Mouse (Mus musculus) heart, postnatal 10 days (tissue): Measurements from ENCODE around the gene Olfr1176. TPM values are rescaled to one million over a fixed set of nuclear protein-coding genes. Genes with fewer than 3 reads are reported as not detected.

Source experiments
- DNase-seq, 2 experiments: peaks; one replicate each; pipeline ENCODE4 v3.0.0; 2021
- intact Hi-C: fragments of 180-260 bp; cut with DNase I; formaldehyde crosslinking; loops from one replicate; pipeline ENCODE4 v1.15.1; 2025
- total RNA-seq, 2 experiments: library from RNA; stranded (reverse); gene quantifications; 2 replicates each; pipeline ENCODE4 v1.2.3; 2021

Olfr1176 gene
- not detected for total RNA-seq

DNA sequence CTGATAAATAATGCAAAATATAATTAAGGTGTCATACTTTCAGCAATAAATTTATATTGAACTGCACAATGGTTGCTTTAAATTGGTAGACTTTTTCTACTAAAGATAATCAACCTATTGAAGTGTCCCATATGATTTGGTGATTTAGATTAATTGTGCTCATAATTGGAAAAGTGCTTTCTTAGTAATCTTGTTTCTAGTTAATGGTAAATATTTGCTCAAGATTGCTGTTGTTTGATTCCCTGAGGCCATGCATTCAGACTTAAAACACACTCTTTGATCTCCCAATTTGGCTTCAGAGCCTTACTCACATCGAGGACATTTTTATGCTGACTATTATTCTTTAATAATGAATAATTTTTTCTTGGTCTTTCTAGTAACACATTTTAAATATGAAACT is at the start of gene Olfr1176:
TSS of gene Olfr1176 (plus strand) at position 301 of the 400 bp plus-strand sequence.
- intact Hi-C loops = no loop called here
- DNase-seq = no peak

GRCm38 (mm10) chr2:88315035-88315434 is 21.5 kb upstream of the Olfr1176 start, which contains the start of gene Olfr1174-ps:
TSS of gene Olfr1174-ps (minus strand) at chr2:88315135.
- DNase-seq = no peak
- intact Hi-C loops = no loop called here

- intact Hi-C loops = no loop called here
- no peak for DNase-seq
These were observed 9.4 kb upstream of the Olfr1176 start, which contains the start of gene Olfr1175-ps for GRCm38 (mm10) chr2:88327115-88327514. TSS of gene Olfr1175-ps (minus strand) at chr2:88327215.

GRCm38 (mm10) chr2:88346392-88346791 is 9.9 kb downstream of the Olfr1176 start, which contains the start of gene Olfr1177-ps:
TSS of gene Olfr1177-ps (minus strand) at chr2:88346492.
- intact Hi-C loops = no loop called here
- no peak for DNase-seq

- no peak for DNase-seq
- intact Hi-C loops = loop anchor here (5.0 kb wide), 1 partner anchor 1186 kb away; no protein-coding TSS in a partner anchor
These were observed 19.8 kb downstream of the Olfr1176 start for GRCm38 (mm10) chr2:88356304-88356703.

GRCm38 (mm10) chr2:88386762-88387161 is 50.2 kb downstream of the Olfr1176 start, which contains the start of gene Olfr1178:
TSS of gene Olfr1178 (plus strand) at chr2:88387062.
- intact Hi-C loops = no loop called here
- no peak for DNase-seq

Other genes starting within 250 kb of the Olfr1176 start
- gene Olfr1164, start 242.8 kb upstream of the Olfr1176 start, total RNA-seq = not detected
- gene Olfr1166, start 208.4 kb upstream of the Olfr1176 start, total RNA-seq = not detected
- gene Olfr1167, start 181.5 kb upstream of the Olfr1176 start, total RNA-seq = not detected
- gene Olfr1168, start 154.8 kb upstream of the Olfr1176 start, total RNA-seq = not detected
- not detected for gene Olfr1170, start 108.4 kb upstream of the Olfr1176 start, total RNA-seq
- not detected for gene Olfr1173, start 56.8 kb upstream of the Olfr1176 start, total RNA-seq
- not detected for gene Olfr1174-ps, start 21.6 kb upstream of the Olfr1176 start, total RNA-seq
- not detected for gene Olfr1175-ps, start 9.5 kb upstream of the Olfr1176 start, total RNA-seq
- not detected for gene Olfr1177-ps, start 9.8 kb downstream of the Olfr1176 start, total RNA-seq
- gene Olfr1178, start 50.3 kb downstream of the Olfr1176 start, total RNA-seq = not detected
- not detected for gene Olfr1179, start 69.7 kb downstream of the Olfr1176 start, total RNA-seq
- not detected for gene Olfr1180, start 82.4 kb downstream of the Olfr1176 start, total RNA-seq
- gene Olfr1181, start 89.5 kb downstream of the Olfr1176 start, total RNA-seq = not detected
- not detected for gene Gm13757, start 112.4 kb downstream of the Olfr1176 start, total RNA-seq
- gene Olfr1183, start 118.1 kb downstream of the Olfr1176 start, total RNA-seq = not detected
- not detected for gene Olfr1184, start 146.9 kb downstream of the Olfr1176 start, total RNA-seq
- gene Olfr1185-ps1, start 156.6 kb downstream of the Olfr1176 start, total RNA-seq = not detected
- gene Olfr1186, start 181.8 kb downstream of the Olfr1176 start, total RNA-seq = not detected
- gene Olfr1188, start 220.2 kb downstream of the Olfr1176 start, total RNA-seq = not detected
- not detected for gene Olfr1189, start 249.7 kb downstream of the Olfr1176 start, total RNA-seq